Mouse (Mus musculus) mesoderm, embryonic 11.5 days (tissue): ENCODE results near the gene Rpn2.
A peak's percentile ranks its signal among the peaks of the same experiment; 100 is the strongest.

Experiments used
- DNase-seq: peaks from one replicate; pipeline ENCODE4 v3.0.0-alpha.2; 2012; ENCODE audit warnings: low read depth, low spot score

Rpn2 gene

DNA sequence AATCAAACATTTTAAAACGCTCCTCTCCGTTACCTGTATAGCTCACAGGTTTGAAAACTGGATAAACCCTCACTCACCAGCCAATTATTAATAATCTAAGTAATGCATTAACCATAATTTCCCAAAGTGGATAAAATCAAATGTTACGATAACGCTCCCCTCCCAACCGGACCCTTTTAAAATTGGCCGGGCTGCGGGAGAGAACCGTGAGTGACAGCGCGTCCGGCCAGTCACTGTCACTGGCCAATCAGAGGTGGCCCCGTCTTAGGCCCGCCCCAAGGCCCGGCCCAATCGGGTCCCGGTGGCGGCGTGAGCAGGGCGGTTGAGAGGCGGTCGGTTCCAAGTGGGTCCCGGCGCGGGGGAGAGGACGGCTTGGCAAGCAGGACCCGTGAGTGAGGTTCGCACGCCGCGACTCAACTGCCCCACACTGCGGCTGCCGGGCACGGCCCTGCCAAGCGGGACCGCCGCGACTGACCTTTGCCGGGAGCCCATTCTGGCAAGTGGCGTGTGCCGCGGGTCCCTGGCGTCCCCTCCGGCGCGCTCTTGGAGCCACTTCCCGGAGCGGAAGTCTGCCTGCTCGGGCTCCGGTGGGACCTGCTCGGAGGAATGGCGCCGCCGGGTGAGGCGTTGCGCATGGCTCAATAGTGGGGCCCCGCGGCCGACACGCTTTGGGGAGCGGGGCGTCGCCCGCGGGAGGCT, at the start of gene Rpn2:
Gene Rpn2 (plus strand): TSS at position 301 of the 699 bp plus-strand sequence.
- peak; percentile 95 for DNase-seq

DNA sequence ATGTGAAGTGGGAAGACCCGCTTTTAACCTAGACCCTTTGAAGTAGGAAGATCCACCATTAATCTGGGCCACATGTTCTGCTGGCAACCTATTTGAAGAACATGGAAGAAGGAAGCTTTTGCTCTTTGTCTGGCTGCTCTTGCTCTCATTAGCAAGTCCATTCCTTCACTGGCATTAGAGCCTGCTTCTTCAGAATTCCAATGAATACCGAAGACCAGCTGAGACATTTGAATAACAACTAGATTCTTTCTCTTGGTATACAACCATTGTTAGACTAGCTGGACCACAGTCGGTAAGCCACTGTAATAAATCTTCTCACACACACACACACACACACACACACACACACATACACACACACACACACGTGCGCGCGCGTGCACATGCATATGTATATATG, 42.9 kb upstream of the Rpn2 start:
- DNase-seq = no peak

DNA sequence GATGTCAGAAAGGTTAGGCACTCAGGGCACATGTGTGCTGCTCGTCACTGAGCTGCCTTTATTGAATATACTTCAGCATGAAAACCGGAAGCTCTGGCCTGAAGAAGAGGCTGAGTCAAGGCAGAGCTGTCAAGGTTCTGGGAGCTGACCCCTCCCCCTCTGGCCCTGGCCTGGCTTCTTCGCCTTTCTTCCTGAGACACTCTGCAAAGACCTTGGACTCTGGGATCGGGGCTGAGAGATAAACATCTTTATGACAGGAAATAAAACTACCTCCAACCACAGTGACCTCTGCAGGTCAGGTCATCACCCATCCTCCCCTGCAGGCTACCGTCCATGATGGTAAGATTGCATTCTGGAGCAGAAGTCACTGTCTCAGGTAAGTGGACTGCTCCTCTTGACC, 33.8 kb upstream of the Rpn2 start:
- no peak for DNase-seq

DNA sequence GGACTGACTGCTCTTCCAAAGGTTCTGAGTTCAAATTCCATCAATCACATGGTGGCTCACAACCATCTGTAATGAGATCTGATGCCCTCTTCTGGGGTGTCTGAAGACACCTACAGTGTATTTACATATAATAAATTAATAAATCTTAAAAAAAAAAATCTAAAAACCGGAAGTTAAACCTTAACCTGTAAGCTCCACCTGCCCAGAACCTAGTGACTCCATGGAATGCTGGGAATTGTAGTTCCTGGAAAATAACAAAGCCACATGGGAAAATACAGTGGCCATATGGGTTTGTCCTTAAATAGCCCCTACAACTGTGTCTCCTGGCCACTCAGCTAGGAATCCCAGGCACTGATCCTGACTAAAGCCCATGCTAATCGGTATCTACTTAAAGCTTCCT, 33.2 kb upstream of the Rpn2 start:
- DNase-seq = no peak

DNA sequence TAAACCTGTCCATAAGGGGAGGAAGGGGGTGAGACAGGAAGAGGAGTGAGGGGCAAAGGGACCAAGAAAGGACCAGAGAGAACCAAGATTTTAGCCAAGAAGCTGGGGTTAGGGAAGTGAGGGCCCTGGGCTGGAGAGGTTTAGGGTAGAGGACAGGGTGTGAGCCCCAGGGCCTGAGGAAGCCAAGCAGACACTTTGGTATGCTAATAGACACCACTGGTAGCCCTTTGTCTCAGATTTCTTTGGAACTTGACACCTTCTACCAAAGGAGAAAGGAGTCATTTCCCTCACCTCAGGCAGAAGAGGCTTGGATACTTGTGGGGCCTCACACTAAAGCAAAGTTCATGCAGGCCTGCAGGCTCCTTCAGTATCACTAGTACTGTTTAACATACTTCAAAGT, 30.7 kb upstream of the Rpn2 start:
- no peak for DNase-seq

DNA sequence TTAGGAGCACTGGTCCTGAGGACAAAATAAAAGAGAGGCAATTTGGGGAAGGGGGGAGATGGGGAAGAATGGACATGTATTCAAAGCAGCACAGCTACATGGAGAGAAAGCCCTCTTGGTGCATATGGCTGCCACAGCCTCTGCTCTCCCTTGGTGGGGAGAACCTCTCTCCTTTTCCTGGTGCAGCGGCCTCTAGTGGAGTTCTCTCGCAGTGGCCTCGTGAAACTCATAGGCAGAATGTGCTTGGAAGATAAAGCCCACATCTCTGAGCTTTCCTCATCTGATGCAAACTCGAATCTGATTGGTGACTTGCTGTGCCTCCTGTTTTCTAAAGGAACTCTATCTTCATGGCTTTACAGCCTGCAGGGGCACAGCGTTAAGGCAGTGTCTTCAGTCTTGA, 19.1 kb upstream of the Rpn2 start:
- DNase-seq = peak; percentile 49

DNA sequence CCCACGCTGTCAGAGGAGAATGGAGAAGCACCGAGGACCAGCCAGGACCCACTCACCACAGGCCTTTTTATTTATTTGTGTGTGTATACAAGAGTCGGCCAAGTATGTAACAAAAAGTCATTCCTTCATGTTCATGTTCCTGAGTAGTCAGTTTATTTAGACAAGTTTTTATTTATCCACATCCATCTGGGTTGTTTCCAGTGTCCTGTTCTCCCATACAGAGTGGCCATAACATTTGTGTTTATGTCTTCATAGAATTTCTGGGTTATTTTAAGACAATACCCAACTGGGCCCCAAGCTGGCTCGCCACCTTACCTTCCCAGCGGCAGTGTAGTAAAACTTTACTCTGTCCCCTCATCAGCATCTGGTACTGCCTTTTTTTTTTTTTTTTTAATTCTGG, 16.9 kb upstream of the Rpn2 start:
- DNase-seq = no peak

DNA sequence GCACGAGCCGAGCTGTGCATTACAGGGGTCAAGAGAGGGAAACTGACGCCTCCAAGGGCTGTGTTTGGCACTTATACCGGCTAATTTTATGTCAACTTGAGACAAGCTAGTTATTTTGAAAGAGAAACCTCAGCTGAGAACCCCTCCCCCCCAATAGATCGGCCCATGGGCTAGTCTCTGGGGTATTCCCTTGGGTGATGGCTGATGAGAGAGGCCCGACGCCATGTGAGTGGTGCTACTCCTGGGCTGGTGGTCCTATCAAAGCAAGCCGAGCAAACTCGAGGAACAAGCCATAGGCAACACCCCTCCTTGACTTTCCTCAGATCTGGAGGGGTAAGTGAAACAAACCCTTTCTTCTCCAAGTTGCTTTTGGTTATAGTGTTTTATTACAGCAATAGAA, 16.3 kb upstream of the Rpn2 start:
- DNase-seq = no peak

DNA sequence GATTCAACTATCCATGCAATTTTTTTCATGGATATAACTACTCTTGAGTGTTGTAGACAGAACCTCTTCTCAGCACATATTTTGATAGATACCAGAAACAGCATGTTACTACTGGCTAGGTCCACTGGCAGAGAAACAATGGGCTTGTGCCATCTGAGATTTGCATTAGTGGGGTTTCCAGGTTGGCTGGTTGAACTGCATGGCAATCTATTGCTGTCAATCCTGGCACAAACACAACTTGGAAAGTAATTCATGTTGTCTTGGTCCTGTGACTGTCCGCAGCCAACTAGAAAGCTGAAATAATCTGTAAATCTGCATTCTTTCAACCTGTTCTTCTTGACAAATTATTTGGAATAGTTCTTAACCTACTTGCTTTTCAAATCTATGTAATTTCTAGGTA, 15.7 kb upstream of the Rpn2 start:
- no peak for DNase-seq

DNA sequence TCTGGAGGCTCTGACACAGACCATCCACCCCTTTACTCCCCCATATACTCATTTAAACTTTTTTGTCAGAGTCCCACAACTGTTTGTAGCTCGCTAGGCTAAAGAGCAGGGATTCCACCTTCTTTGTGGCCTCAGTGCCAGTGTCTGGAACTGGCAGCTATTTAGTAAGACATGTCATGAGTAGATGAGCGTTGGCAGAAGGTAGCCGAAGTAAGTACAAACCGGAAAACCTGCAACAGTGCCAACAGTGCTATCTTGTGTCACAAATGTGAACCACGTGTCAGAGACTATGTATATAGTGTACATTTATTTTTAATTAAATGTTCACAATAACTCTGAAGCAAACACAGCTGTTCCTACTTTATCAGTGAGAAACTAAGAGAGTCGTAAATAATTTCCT, 15.0 kb upstream of the Rpn2 start:
- no peak for DNase-seq

DNA sequence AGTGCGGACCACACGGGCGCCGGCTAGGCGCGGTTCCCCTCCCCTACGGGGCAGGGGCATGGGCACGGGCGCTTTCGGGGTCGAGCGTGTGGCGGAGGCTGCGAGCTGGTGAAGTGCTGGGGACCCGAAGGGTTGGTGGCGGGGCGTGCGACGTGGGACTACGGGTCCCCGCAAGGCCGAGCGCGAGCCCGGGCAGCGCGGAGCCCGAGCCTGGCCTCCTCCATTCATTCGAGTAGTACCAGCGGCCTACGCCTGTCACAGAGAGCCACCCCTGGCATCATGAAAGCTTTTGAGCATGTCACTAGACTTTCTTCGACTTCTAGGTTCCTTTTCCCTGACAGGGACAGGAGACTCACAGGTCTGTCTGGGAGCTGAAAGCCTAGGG, 591 bp downstream of the Rpn2 start, which contains the start of gene Mroh8:
Gene Mroh8 (minus strand): TSS at position 134 of the 385 bp plus-strand sequence.
- DNase-seq = no peak

DNA sequence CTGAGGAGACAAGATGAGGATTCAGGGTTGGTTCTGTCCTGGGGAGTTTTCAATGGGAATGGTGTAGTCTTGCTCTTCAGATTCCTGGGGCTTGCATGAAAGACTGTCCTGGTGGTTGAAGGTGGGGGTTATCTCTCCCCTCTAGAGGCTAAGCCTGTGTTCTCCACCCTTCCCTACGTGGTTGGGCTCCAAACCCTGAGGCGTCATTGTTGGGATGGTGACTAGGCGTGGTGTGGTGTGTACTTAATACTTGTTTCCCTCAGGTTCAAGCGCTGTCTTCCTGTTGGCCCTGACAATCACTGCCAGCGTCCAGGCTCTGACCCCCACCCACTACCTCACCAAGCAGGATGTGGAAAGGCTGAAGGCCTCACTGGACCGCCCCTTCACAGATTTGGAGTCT, 4.5 kb downstream of the Rpn2 start:
- DNase-seq = no peak

DNA sequence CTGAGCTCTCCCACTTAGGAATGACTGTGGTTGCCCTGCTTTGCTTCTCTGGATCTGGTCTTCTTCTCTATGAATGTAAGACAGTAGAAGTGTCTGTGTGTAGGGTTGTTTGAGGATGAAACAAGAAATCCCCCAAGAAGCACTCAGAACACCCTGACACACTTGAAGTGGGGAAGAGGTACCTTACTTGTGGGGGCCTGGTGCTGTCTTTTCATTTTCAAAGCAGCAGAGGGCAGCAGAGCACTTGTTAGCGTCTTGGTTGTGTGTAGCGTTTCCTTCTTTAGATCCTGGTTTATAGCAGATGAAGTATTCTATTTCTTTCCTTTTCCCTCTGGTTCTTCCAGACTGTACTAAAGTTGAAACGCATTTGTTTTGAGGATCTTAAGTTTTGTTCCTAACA, 8.7 kb downstream of the Rpn2 start:
- DNase-seq = peak; percentile 57

DNA sequence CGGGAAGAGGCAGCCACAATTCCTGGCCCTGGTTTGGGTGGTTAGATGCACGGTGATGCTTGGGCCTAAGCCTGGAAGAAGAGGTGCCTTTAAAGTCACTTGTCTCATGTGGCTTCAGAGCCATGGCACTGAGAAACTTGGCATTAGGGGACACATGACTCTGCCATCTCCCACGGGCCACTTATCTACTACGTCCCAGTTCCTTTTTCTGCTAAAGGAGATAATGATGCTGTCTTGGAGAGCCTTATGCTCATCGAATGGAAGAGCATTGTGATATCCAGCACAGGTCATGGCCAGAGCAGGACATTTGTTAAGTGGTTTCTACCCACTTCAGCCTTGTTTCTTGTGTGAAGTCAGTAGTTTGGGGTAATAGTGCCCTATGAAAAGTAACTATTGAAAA, 10.2 kb downstream of the Rpn2 start:
- DNase-seq = no peak

DNA sequence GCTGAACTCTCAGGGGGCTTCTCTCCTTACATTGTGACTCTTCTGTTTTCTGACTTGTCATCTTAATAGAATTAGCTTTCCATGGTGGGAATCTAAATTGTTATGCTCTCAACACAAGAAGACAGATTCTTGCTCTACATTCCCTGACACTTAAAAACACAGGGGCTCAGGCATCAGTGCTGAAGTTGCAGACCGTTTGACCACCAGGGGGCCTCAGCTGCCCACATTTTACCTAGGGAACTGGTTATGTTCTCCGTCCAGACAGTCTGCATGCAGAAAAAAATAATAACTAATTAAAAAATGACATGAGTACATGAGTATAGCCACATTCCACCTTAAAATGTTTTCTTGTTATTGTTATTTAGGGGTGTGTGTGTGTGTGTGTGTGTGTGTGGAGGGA, 13.3 kb downstream of the Rpn2 start:
- DNase-seq = peak; percentile 70

DNA sequence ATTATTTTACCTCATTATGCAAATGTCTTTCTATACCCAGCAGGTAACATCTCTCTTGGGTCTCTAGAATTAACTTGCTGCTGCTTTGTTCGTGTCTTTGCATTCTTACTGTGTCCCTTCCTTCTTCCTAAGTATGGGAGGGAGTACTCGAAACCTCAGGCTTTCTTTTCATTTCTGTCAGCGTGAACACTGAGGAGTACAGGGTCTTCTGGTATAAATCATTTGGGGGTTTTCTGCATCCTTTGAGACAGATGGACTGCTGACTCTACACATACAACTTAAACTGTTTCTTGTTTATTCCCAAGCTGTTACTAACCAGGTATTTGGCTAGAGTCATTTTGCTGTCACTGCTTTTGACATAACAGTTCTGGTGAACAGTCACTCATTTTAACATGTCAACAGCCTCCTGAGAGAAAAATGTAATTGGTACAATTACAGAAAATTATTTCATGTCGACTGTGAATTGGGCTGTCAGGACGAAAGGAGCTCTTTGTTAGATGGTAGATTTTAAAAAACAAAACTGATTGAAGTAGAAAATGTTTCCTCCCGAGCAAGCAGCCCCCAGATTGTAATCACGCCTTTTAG, 17.4 kb downstream of the Rpn2 start:
- DNase-seq = no peak

DNA sequence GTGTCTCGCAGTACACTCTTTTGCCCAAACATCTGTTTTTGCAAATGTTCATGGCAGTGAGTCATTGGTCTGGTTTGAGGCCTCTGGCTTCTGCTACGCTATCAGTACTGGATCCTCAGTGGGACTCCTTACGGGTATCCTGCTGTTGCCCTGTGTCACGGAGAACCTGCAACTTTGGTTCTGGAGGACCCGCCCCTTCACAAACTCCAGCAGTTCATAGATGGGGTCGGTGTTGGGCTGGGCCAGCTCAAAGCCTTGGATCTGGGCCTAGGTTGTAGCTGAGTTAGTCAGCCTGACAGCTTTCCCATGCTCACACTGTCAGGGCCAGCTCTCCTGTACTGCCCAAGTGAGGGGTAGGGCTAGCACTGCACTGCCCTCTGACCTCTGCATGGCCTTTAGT, 21.2 kb downstream of the Rpn2 start:
- no peak for DNase-seq

DNA sequence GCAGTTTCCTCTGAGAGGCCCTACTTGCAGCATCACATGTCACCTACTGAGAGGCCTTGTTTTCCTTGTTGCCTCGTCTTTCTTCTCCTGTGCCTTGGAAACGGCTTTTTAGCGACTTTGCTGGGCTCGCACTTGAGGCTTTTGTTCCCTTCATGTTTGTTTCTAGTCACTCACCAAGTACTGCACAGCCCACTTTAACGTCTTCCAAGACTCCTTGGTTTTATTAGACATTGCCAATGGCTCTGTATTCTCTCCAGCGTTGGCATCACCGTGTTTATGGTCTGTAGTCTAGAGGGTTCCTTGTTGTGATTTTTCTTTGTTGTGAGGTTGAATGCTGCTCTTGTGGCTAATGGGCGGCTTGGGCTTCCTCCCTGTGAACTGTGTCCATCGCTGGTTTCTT, 24.3 kb downstream of the Rpn2 start:
- DNase-seq = no peak

DNA sequence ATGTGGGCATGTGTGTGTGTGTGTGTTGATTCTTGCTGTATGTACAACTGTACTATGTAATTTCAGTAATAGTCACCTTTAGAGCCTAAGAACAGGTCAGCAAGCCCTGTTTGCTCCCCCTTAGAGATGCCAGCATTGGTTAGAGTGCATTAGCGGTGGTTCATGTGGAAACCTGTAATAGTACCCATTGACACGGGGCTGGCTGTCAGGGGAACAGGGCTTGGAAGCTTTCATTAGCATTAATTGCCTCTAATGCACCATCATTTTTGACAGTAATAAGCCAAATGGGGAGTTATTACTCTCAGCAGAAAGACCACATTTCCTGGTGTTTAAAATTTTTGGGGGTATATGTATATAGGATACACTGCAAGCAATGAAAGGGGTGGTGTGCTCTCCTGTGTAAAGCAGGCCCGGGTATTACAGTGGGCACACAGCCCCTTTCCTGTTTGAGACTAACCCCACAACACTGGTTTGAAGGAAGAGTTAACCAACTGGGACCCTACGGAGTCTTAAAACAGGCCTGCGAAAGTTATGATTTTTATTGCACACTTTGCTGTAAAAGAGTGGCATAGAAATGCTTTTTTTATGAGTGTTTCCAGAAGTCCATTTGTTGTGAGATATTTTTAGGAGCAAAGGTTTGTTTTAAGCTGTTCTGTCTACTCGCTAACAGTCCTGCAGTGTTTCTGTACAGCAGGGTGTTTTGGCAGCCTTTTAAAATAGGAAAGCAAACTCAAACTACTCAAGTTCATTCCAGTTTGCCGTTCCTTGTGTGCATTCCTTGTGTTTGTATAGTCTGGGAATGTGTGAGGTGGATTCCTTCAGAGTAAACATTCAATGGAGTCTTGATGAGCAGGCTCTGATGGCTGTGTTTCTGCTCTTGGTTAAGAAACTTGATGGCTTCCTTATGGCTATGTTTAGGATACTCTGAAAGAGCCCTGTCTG, 27.5 kb downstream of the Rpn2 start:
- no peak for DNase-seq

DNA sequence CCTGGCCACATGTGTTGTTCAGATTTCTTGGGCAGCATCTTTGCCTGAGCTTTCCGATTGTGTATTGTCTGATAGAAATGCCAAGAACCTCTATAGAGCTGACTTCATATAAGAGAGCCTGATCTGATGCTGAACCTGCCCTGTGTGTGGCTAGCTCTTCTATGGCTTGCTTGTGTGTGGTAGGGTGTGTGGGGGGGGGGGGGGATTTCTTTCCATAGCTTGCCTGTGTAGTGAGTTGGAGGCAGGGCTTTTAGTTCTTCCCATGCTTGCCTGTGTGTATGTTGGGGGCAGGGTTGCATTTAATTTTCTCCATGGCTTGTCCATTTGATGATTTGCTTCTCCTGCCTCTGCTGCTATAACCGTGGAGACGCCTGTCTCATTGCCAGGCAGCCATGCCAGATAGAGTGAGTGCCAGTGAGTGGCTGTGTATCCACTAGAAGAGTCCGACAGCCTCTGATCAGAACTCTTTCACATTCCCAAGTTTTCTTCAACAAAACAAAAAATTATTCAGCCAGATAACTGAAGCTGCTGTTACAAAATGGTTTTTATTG, 29.0 kb downstream of the Rpn2 start:
- no peak for DNase-seq

DNA sequence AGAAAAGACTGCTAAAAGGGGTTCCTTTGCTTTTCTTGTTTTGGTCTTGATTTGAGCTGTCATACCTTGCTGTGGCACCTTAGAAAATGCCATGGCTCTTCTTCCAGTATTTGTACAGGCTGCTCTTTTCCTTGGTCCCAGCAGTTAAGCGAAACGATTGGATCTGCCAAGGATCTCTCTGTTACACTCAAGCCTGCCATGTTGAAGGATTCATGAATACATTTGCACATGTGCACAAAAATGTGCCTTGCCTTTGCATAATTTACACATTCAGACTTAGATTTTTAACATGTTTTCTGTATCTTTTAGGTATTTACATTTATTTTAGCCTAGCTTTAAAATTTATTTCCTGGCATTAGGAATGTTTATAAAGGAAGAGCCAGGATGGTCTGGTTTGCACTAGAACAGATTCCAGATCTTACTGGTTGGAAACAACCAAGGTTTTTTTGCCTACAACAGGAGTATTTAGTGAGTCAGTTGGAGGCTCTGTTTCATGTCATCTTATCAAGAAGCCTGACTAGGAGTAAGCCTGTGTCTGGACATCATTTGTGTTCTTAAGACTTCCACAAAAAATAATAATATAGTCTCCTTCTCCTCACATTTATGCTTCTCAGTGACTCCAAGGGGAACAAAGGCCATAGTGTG, 29.6 kb downstream of the Rpn2 start:
- DNase-seq = no peak

DNA sequence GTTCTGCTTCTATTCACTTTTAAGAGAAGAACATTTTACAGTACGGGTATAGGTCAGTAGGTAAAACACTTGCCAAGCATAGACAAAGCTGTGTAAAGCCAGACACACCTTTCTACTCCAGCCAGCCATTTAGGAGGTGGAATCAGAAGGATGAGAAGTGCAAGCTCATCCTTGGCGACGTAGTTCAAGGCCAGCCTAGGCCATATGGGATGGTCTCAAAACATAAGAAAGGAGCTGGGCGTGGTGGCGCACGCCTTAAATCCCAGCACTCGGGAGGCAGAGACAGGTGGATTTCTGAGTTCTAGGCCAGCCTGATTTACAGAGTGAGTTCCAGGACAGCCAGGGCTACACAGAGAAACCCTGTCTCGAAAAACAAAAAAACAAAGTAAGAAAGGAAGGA, 30.8 kb downstream of the Rpn2 start:
- DNase-seq = no peak
